Mouse (Mus musculus) MEL (cell line): ENCODE results near the gene Taf1c. TPM values are rescaled to one million over a fixed set of nuclear protein-coding genes. Genes with fewer than 3 reads are reported as not detected.

Experiments
- DNase-seq: peaks from one replicate; pipeline ENCODE4 v3.0.0; 2011; ENCODE audit warnings: low read depth, low spot score
- H3K27ac ChIP-seq: 2 replicates; pipeline ENCODE4 v1.5.1; 2012; ENCODE audit warnings: low read depth, mild to moderate bottlenecking, control low read depth, low read length, moderate library complexity; ENCODE audit not compliant: control insufficient read depth
- H3K27me3 ChIP-seq, 2 experiments: fragments of 150-350 bp in 1 of 2; sonication (generic) in 1 of 2; 2 replicates each; pipeline ENCODE4 v1.6.1; 2012; ENCODE audit warnings: low read length in 2 of 2, mild to moderate bottlenecking in 2 of 2, improper control_type of control experiment in 1 of 2, moderate library complexity in 1 of 2; ENCODE audit not compliant: insufficient read depth in 2 of 2, control insufficient read depth in 1 of 2
- H3K36me3 ChIP-seq, 2 experiments: 2 replicates each; pipeline ENCODE4 v1.6.1; 2012 to 2014; ENCODE audit warnings: low read length in 2 of 2, improper control_type of control experiment in 1 of 2, inconsistent platforms in 1 of 2, mild to moderate bottlenecking in 1 of 2; ENCODE audit not compliant: insufficient read depth in 2 of 2, control insufficient read depth in 1 of 2
- H3K4me1 ChIP-seq, 2 experiments: fragments of 150-350 bp in 1 of 2; sonication (generic) in 1 of 2; 2 replicates each; pipeline ENCODE4 v1.6.1; 2012; ENCODE audit warnings: low read length in 2 of 2, improper control_type of control experiment in 1 of 2, mild to moderate bottlenecking in 1 of 2; ENCODE audit not compliant: insufficient read depth in 2 of 2, control insufficient read depth in 1 of 2
- H3K4me3 ChIP-seq, 2 experiments: fragments of 150-350 bp in 1 of 2; sonication (generic) in 1 of 2; 2 replicates each; pipeline ENCODE4 v1.5.1; 2012; ENCODE audit warnings: low read depth in 2 of 2, low read length in 2 of 2, mild to moderate bottlenecking in 2 of 2, moderate library complexity in 2 of 2, control low read depth in 1 of 2, improper control_type of control experiment in 1 of 2; ENCODE audit not compliant: control insufficient read depth in 1 of 2, insufficient read depth in 1 of 2
- H3K79me2 ChIP-seq: 2 replicates; pipeline ENCODE4 v1.6.1; 2012; ENCODE audit warnings: mild to moderate bottlenecking, low read length, moderate library complexity; ENCODE audit not compliant: control insufficient read depth, poor library complexity, insufficient read depth
- H3K9ac ChIP-seq: 2 replicates; pipeline ENCODE4 v1.6.1; 2012; ENCODE audit warnings: low read depth, mild to moderate bottlenecking, control low read depth, low read length, moderate library complexity; ENCODE audit not compliant: control insufficient read depth, poor library complexity, severe bottlenecking
- H3K9me3 ChIP-seq: fragments of 150-350 bp; sonication (generic); replicated peaks from 2 replicates; pipeline ENCODE4 v1.6.1; 2012; ENCODE audit warnings: mild to moderate bottlenecking, low read length, improper control_type of control experiment, moderate library complexity; ENCODE audit not compliant: insufficient read depth
- BHLHE40 ChIP-seq: IDR thresholded peaks from 2 replicates; pipeline ENCODE4 v1.6.1; 2012; ENCODE audit warnings: low read depth, mild to moderate bottlenecking, inconsistent platforms, low read length, improper control_type of control experiment, borderline replicate concordance
- CHD1 ChIP-seq: IDR thresholded peaks from 2 replicates; pipeline ENCODE4 v1.6.1; 2012; ENCODE audit warnings: low read depth, mild to moderate bottlenecking, inconsistent platforms, low read length, improper control_type of control experiment
- CHD2 ChIP-seq: IDR thresholded peaks from 2 replicates; pipeline ENCODE4 v1.6.1; 2011; ENCODE audit warnings: low read length, improper control_type of control experiment
- CTCF ChIP-seq, 3 experiments: IDR thresholded peaks in 2 of 3; conservative IDR thresholded peaks in 1 of 3; 2 replicates each; pipeline ENCODE4 v1.5.1; 2011 to 2012; ENCODE audit warnings: low read length in 3 of 3, low read depth in 2 of 3, mild to moderate bottlenecking in 2 of 3, improper control_type of control experiment in 1 of 3, inconsistent platforms in 1 of 3, mixed read lengths in 1 of 3, moderate library complexity in 1 of 3; ENCODE audit not compliant: control insufficient read depth in 1 of 3, insufficient read depth in 1 of 3, poor library complexity in 1 of 3, severe bottlenecking in 1 of 3
- EP300 ChIP-seq, 2 experiments: IDR thresholded peaks; 2 replicates each; pipeline ENCODE4 v1.6.1; 2011; ENCODE audit warnings: improper control_type of control experiment in 2 of 2, low read length in 2 of 2, low read depth in 1 of 2, mild to moderate bottlenecking in 1 of 2
- ETS1 ChIP-seq: IDR thresholded peaks from 2 replicates; pipeline ENCODE4 v1.6.1; 2012; ENCODE audit warnings: low read depth, mild to moderate bottlenecking, inconsistent platforms, low read length, improper control_type of control experiment, moderate library complexity
- GABPA ChIP-seq: IDR thresholded peaks from 2 replicates; pipeline ENCODE4 v1.6.1; 2012; ENCODE audit warnings: low read depth, mild to moderate bottlenecking, inconsistent platforms, low read length, improper control_type of control experiment, moderate library complexity
- GATA1 ChIP-seq: IDR thresholded peaks from 2 replicates; pipeline ENCODE4 v1.6.1; 2011; ENCODE audit warnings: low read depth, low read length, improper control_type of control experiment
- HCFC1 ChIP-seq: IDR thresholded peaks from 2 replicates; pipeline ENCODE4 v1.6.1; 2012; ENCODE audit warnings: low read depth, mild to moderate bottlenecking, inconsistent platforms, low read length, improper control_type of control experiment, moderate library complexity
- MAFK ChIP-seq: IDR thresholded peaks from 2 replicates; pipeline ENCODE4 v1.6.1; 2011; ENCODE audit warnings: low read depth, mild to moderate bottlenecking, low read length, improper control_type of control experiment, borderline replicate concordance
- MAX ChIP-seq: IDR thresholded peaks from 2 replicates; pipeline ENCODE4 v1.6.1; 2011; ENCODE audit warnings: low read length, improper control_type of control experiment
- MEF2A ChIP-seq: IDR thresholded peaks from 2 replicates; pipeline ENCODE4 v1.6.1; 2014; ENCODE audit warnings: low read depth, mild to moderate bottlenecking, inconsistent platforms, low read length, improper control_type of control experiment; ENCODE audit not compliant: poor library complexity, insufficient replicate concordance, severe bottlenecking; ENCODE audit errors: extremely low read depth
- MXI1 ChIP-seq: IDR thresholded peaks from 2 replicates; pipeline ENCODE4 v1.6.1; 2011; ENCODE audit warnings: mild to moderate bottlenecking, low read depth, low read length, improper control_type of control experiment
- MYC ChIP-seq: IDR thresholded peaks from 2 replicates; pipeline ENCODE4 v1.6.1; 2011; ENCODE audit warnings: low read depth, mild to moderate bottlenecking, low read length, improper control_type of control experiment, moderate library complexity
- NELFE ChIP-seq: IDR thresholded peaks from 2 replicates; pipeline ENCODE4 v1.6.1; 2011; ENCODE audit warnings: low read depth, low read length, improper control_type of control experiment
- NRF1 ChIP-seq: IDR thresholded peaks from 2 replicates; pipeline ENCODE4 v1.6.1; 2014; ENCODE audit warnings: low read depth, mild to moderate bottlenecking, inconsistent platforms, low read length, improper control_type of control experiment, moderate library complexity; ENCODE audit not compliant: poor library complexity, insufficient read depth, severe bottlenecking
- POLR2A ChIP-seq, 2 experiments: IDR thresholded peaks; 2 replicates each; pipeline ENCODE4 v1.6.1; 2011 to 2012; ENCODE audit warnings: low read length in 2 of 2, mild to moderate bottlenecking in 2 of 2, control low read depth in 1 of 2, improper control_type of control experiment in 1 of 2, low read depth in 1 of 2, moderate library complexity in 1 of 2; ENCODE audit not compliant: control insufficient read depth in 1 of 2, insufficient read depth in 1 of 2, poor library complexity in 1 of 2
- POLR2AphosphoS2 ChIP-seq: IDR thresholded peaks from 2 replicates; pipeline ENCODE4 v1.6.1; 2011; ENCODE audit warnings: low read length, improper control_type of control experiment
- POLR2AphosphoS5 ChIP-seq: IDR thresholded peaks from 2 replicates; pipeline ENCODE4 v1.6.1; 2012; ENCODE audit warnings: low read depth, borderline replicate concordance, mild to moderate bottlenecking, inconsistent platforms, low read length, moderate library complexity, mixed read lengths
- RAD21 ChIP-seq: IDR thresholded peaks from 2 replicates; pipeline ENCODE4 v1.6.1; 2011; ENCODE audit warnings: mild to moderate bottlenecking, low read depth, low read length, improper control_type of control experiment
- SIN3A ChIP-seq: IDR thresholded peaks from 2 replicates; pipeline ENCODE4 v1.6.1; 2012; ENCODE audit warnings: low read length, improper control_type of control experiment, inconsistent platforms
- SMC3 ChIP-seq: IDR thresholded peaks from 2 replicates; pipeline ENCODE4 v1.6.1; 2011; ENCODE audit warnings: low read depth, low read length, improper control_type of control experiment
- TBP ChIP-seq: IDR thresholded peaks from 2 replicates; pipeline ENCODE4 v1.8.0; 2011; ENCODE audit warnings: low read depth, low read length, improper control_type of control experiment
- UBTF ChIP-seq: IDR thresholded peaks from 2 replicates; pipeline ENCODE4 v1.6.1; 2012; ENCODE audit warnings: low read depth, mild to moderate bottlenecking, inconsistent platforms, low read length, improper control_type of control experiment, moderate library complexity, borderline replicate concordance; ENCODE audit not compliant: insufficient read depth
- USF1 ChIP-seq: IDR thresholded peaks from 2 replicates; pipeline ENCODE4 v1.6.1; 2014; ENCODE audit warnings: low read depth, mild to moderate bottlenecking, inconsistent platforms, low read length, improper control_type of control experiment, moderate library complexity
- USF2 ChIP-seq, 2 experiments: IDR thresholded peaks; 2 replicates each; pipeline ENCODE4 v1.6.1; 2011 to 2012; ENCODE audit warnings: improper control_type of control experiment in 2 of 2, low read length in 2 of 2, borderline replicate concordance in 1 of 2, inconsistent platforms in 1 of 2, low read depth in 1 of 2, mild to moderate bottlenecking in 1 of 2; ENCODE audit not compliant: insufficient read depth in 1 of 2
- ZC3H11A ChIP-seq: IDR thresholded peaks from 2 replicates; pipeline ENCODE4 v1.6.1; 2012; ENCODE audit warnings: low read depth, mild to moderate bottlenecking, inconsistent platforms, low read length, improper control_type of control experiment
- ZKSCAN1 ChIP-seq: IDR thresholded peaks from 2 replicates; pipeline ENCODE4 v1.6.1; 2012; ENCODE audit warnings: low read depth, mild to moderate bottlenecking, inconsistent platforms, low read length, improper control_type of control experiment, moderate library complexity
- ZMIZ1 ChIP-seq: IDR thresholded peaks from 2 replicates; pipeline ENCODE4 v1.6.1; 2012; ENCODE audit warnings: low read depth, mild to moderate bottlenecking, inconsistent platforms, low read length, improper control_type of control experiment, moderate library complexity
- ZNF384 ChIP-seq: IDR thresholded peaks from 2 replicates; pipeline ENCODE4 v1.6.1; 2012; ENCODE audit warnings: low read depth, mild to moderate bottlenecking, inconsistent platforms, low read length, improper control_type of control experiment
- polyA plus RNA-seq, 2 experiments: library from polyadenylated mRNA; stranded (reverse) in 1 of 2; unstranded in 1 of 2; fragments of >175 nt in 1 of 2; fragments of >200 nt in 1 of 2; gene quantifications; 2 replicates each; pipeline versions ENCODE4 v1.2.1 to v1.2.4; 2012; ENCODE audit warnings: low replicate concordance in 2 of 2, low read depth in 1 of 2; ENCODE audit not compliant: insufficient read length in 2 of 2, insufficient read depth in 1 of 2, missing spikeins in 1 of 2
- total RNA-seq: library from RNA; depleted of rRNA; stranded (reverse); fragments of 300-350 nt; gene quantifications from 2 replicates; pipeline ENCODE4 v1.2.3, GENCODE M21; 2012

The Taf1c gene
- total and polyA plus RNA-seq, 3 experiments, result 28.8 to 32.0 TPM; not detected in 1

- Histone ChIP-seq H3K27me3 (no peaks in the 10 kb centered on the region), H3K4me3 (peak overlapping the region in 1 of 2 experiments; percentile 54; a peak in 2 of 4 replicates), H3K79me2 (peaks cover 37% of the 10 kb centered on the region), H3K9me3 (no peaks in the 10 kb centered on the region), H3K36me3 (peaks cover 0 to 11% of the 10 kb centered on the region in 2 experiments; a peak in 3 of 4 replicates), H3K27ac (no peak overlapping the region), H3K9ac (peak overlapping the region; percentile 79), H3K4me1 (peaks cover 2 to 13% of the 10 kb centered on the region in 2 experiments; a peak in 3 of 4 replicates)
- TF ChIP-seq ZNF384 (no peak), POLR2AphosphoS2 (no peak), USF2 (IDR thresholded peaks at IDR 0.05; ENCODE audit: borderline replicate concordance in 1 of 2, insufficient read depth in 1 of 2, low read depth in 1 of 2, low read length in 2 of 2) (no peak), SIN3A (no peak), POLR2A (IDR thresholded peaks at IDR 0.05; ENCODE audit: control insufficient read depth in 1 of 2, insufficient read depth in 1 of 2, low read depth in 1 of 2, low read length in 2 of 2, poor library complexity in 1 of 2) (no peak), ZKSCAN1 (no peak), ETS1 (no peak), POLR2AphosphoS5 (no peak), ZC3H11A (no peak), RAD21 (no peak), NRF1 (no peak), MAFK (no peak), USF1 (no peak), TBP (no peak), MAX (no peak), CTCF (IDR thresholded peaks at IDR 0.05 in 2 of 3, conservative IDR thresholded peaks at IDR 0.05 in 1 of 3; ENCODE audit: control insufficient read depth in 1 of 3, insufficient read depth in 1 of 3, low read depth in 2 of 3, low read length in 3 of 3, poor library complexity in 1 of 3, severe bottlenecking in 1 of 3) (no peak)
- DNase-seq, result no peak
These were observed 45.7 kb downstream of the Taf1c start for GRCm38 (mm10) chr8:119559402-119559720.

- peak; percentile 97 for DNase-seq
- H3K36me3 ChIP-seq, result peaks cover 0 to 11% of the 10 kb centered on the region in 2 experiments
- H3K4me1 ChIP-seq, result peaks cover 2 to 13% of the 10 kb centered on the region in 2 experiments; a peak in 3 of 4 replicates
- H3K27me3 ChIP-seq, result no peaks in the 10 kb centered on the region
- peak within 1 kb of the TSS; percentile 66 to 67 for H3K4me3 ChIP-seq
- peak within 1 kb of the TSS; percentile 91 for H3K9ac ChIP-seq
- peak within 1 kb of the TSS; percentile 59 for H3K27ac ChIP-seq
- H3K79me2 ChIP-seq, result peaks cover 42% of the 10 kb centered on the region
- H3K9me3 ChIP-seq, result no peaks in the 10 kb centered on the region
- TF ChIP-seq ZMIZ1, result peak; percentile 90
- TF ChIP-seq HCFC1, result peak; percentile 88
- no peak for TF ChIP-seq SMC3
- no peak for TF ChIP-seq BHLHE40
- no peak for TF ChIP-seq ZNF384
- TF ChIP-seq MXI1, result peak; percentile 85
- no peak for TF ChIP-seq GATA1
- peak; percentile 83 for TF ChIP-seq SIN3A
- no peak for TF ChIP-seq CHD1
- TF ChIP-seq MAX, result no peak; the same call in 1 of the 2 replicates
- TF ChIP-seq EP300 (IDR thresholded peaks at IDR 0.05; ENCODE audit: low read depth in 1 of 2, low read length in 2 of 2), result no peak
- TF ChIP-seq MYC, result no peak
- TF ChIP-seq NELFE, result peak; percentile 88
- no peak for TF ChIP-seq GABPA
- no peak for TF ChIP-seq ZC3H11A
- no peak for TF ChIP-seq UBTF
- no peak for TF ChIP-seq MEF2A
- no peak for TF ChIP-seq MAFK
- peak; percentile 95 for TF ChIP-seq CHD2
These were observed 46.2 kb downstream of the Taf1c start, which contains the start of gene Mbtps1 for GRCm38 (mm10) chr8:119558603-119559401. Gene Mbtps1, minus strand, starts transcription at chr8:119558735.
